23 mouse cellular contexts compared by ENCODE assay signal in the genomic region with DNA sequence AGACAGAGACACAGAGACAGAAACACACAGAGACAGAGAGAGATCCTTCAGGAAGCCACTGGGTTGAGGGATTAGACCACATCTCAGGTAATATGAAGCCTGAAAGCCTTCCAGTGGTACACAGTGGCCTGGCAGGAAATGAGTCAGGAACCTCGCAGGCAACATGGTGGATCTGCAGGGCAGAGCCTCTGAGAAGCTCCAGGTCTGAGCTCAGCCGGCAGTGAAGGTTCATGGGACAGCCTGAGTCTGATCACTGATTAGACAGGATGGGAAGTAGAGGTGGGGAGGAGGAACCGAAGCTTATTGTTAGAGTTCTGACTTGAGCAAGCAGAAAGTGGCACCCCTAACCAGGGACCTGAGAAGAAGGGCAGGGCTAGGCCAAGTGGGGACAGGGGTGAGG. TPM values are rescaled to one million over a fixed set of nuclear protein-coding genes. Genes with fewer than 3 reads are reported as not detected.
DNase-seq lines count a peak whose midpoint lies in the region; ATAC-seq and TF ChIP-seq lines count a peak whose summit lies in the region.
"Had no signal": no experiment of that assay in that cellular context is flagged by ENCODE, and none has a peak within 500 bp of the region (broad histone marks: within the 10 kb centered on the region; RNA-seq: fewer than 3 reads in every experiment).

No protein-coding gene starts in this region.

- peak overlapping the region; percentile 48 for H3K9ac ChIP-seq in MEL (ENCODE audit: control insufficient read depth, low read depth, low read length, poor library complexity, severe bottlenecking)
- H3K9ac ChIP-seq: forebrain, embryonic 13.5 days; forebrain, postnatal 0 days; heart, embryonic 12.5 days; hindbrain, embryonic 14.5 days had no signal

- H3K27me3 ChIP-seq in MEL (ENCODE audit: control insufficient read depth in 1 of 2, insufficient read depth in 2 of 2, low read length in 2 of 2): peaks cover 11 to 13% of the 10 kb centered on the region in 2 experiments
- H3K27me3 ChIP-seq in embryonic facial prominence, embryonic 10.5 days (replicated peaks; ENCODE audit: low read depth, poor library complexity, severe bottlenecking): peaks cover 6% of the 10 kb centered on the region
- H3K27me3 ChIP-seq in hindbrain, embryonic 10.5 days (ENCODE audit: insufficient read depth, poor library complexity, severe bottlenecking): peaks cover 9% of the 10 kb centered on the region; the same call in 1 of the 2 replicates
- H3K27me3 ChIP-seq: forebrain, embryonic 13.5 days; Patski had no signal

- H3K79me2 ChIP-seq in MEL (ENCODE audit: control insufficient read depth, insufficient read depth, low read length, poor library complexity): no peaks in the 10 kb centered on the region

- no peak for TF ChIP-seq RAD21 in MEL (IDR thresholded peaks at IDR 0.05; ENCODE audit: low read depth, low read length)

- 73% methylated on average over 3 of the region's 3 CpGs for WGBS in embryonic facial prominence, embryonic 10.5 days
- WGBS in hindbrain, embryonic 10.5 days: 81% methylated on average over 3 of the region's 3 CpGs

- TF ChIP-seq POLR2A in MEL (IDR thresholded peaks at IDR 0.05; ENCODE audit: control insufficient read depth in 1 of 2, insufficient read depth in 1 of 2, low read depth in 1 of 2, low read length in 2 of 2, poor library complexity in 1 of 2): peak in 1 of 2 experiments; percentile 30; a peak in 1 of 4 replicates

- H3K4me3 ChIP-seq in MEL (ENCODE audit: control insufficient read depth in 1 of 2, insufficient read depth in 1 of 2, low read depth in 2 of 2, low read length in 2 of 2): peak overlapping the region; percentile 30 to 37; a peak in 3 of 4 replicates
- no peak overlapping the region for H3K4me3 ChIP-seq in embryonic facial prominence, embryonic 10.5 days
- H3K4me3 ChIP-seq in hindbrain, embryonic 10.5 days: no peak overlapping the region
- H3K4me3 ChIP-seq: forebrain, embryonic 13.5 days; heart, embryonic 12.5 days had no signal

- peaks cover 0 to 4% of the 10 kb centered on the region in 2 experiments; a peak in 1 of 4 replicates for H3K36me3 ChIP-seq in MEL (ENCODE audit: control insufficient read depth in 1 of 2, insufficient read depth in 2 of 2, low read length in 2 of 2)
- H3K36me3 ChIP-seq in embryonic facial prominence, embryonic 10.5 days (replicated peaks): no peaks in the 10 kb centered on the region
- no peaks in the 10 kb centered on the region for H3K36me3 ChIP-seq in hindbrain, embryonic 10.5 days
- H3K36me3 ChIP-seq: G1E; heart, embryonic 12.5 days had no signal

- peak; percentile 55 for DNase-seq in 3T3-L1 (ENCODE audit: low read depth, low spot score)
- DNase-seq in MEL (ENCODE audit: low read depth, low spot score): peak; percentile 67
- DNase-seq in embryonic facial prominence, embryonic 10.5 days (ENCODE audit: low spot score): no peak
- no peak for DNase-seq in hindbrain, embryonic 10.5 days (ENCODE audit: low spot score)
- no peak for DNase-seq in retina, postnatal 1 day
- DNase-seq in adipocyte (ENCODE audit: low spot score): no peak
- DNase-seq in retina, embryonic 14.5 days (ENCODE audit: low spot score): no peak
- DNase-seq: adrenal gland, adult 8-10 months; adrenal gland, postnatal 36 days; cerebellum, adult 11 months; cerebellum, adult 8-10 months; cerebellum, postnatal 25 days; forebrain, postnatal 0 days; gastrocnemius, postnatal 14 days; heart, postnatal 36 days had no signal

- H3K4me1 ChIP-seq in MEL (ENCODE audit: control insufficient read depth in 1 of 2, insufficient read depth in 2 of 2, low read length in 2 of 2): peaks cover 0 to 10% of the 10 kb centered on the region in 2 experiments; a peak in 2 of 4 replicates
- H3K4me1 ChIP-seq in embryonic facial prominence, embryonic 10.5 days: peaks cover 15% of the 10 kb centered on the region
- H3K4me1 ChIP-seq in hindbrain, embryonic 10.5 days (replicated peaks): peaks cover 19% of the 10 kb centered on the region
- H3K4me1 ChIP-seq: heart, embryonic 12.5 days had no signal

- H3K9me3 ChIP-seq in MEL (replicated peaks; ENCODE audit: insufficient read depth, low read length): no peaks in the 10 kb centered on the region
- H3K9me3 ChIP-seq in embryonic facial prominence, embryonic 10.5 days: no peaks in the 10 kb centered on the region
- no peaks in the 10 kb centered on the region for H3K9me3 ChIP-seq in hindbrain, embryonic 10.5 days
- H3K9me3 ChIP-seq: forebrain, embryonic 13.5 days; G1E; heart, embryonic 12.5 days had no signal

- H3K27ac ChIP-seq in MEL (ENCODE audit: control insufficient read depth, low read depth, low read length): no peak overlapping the region; the same call in 1 of the 2 replicates
- H3K27ac ChIP-seq in embryonic facial prominence, embryonic 10.5 days (replicated peaks): 0 out of 2 replicates have a peak overlapping the region, but pooled peaks have one; percentile 21
- no peak overlapping the region for H3K27ac ChIP-seq in hindbrain, embryonic 10.5 days
- H3K27ac ChIP-seq: forebrain, embryonic 13.5 days; hindbrain, embryonic 14.5 days had no signal

- TF ChIP-seq CTCF in MEL (IDR thresholded peaks at IDR 0.05 in 2 of 3, conservative IDR thresholded peaks at IDR 0.05 in 1 of 3; ENCODE audit: control insufficient read depth in 1 of 3, insufficient read depth in 1 of 3, low read depth in 2 of 3, low read length in 3 of 3, poor library complexity in 1 of 3, severe bottlenecking in 1 of 3): no peak

- no peak for TF ChIP-seq EP300 in MEL (IDR thresholded peaks at IDR 0.05; ENCODE audit: low read depth in 1 of 2, low read length in 2 of 2)

- ATAC-seq in megakaryocyte, adult 5-6 weeks (ENCODE audit: poor library complexity, severe bottlenecking): peak; percentile 41
- ATAC-seq: forebrain, embryonic 13.5 days; forebrain, postnatal 0 days; intestine, embryonic 16.5 days; Patski had no signal

TF ChIP-seq in MEL, 35 proteins besides CTCF, POLR2A, EP300 and RAD21:
- TF ChIP-seq ELF1 (IDR thresholded peaks at IDR 0.05; ENCODE audit: low read depth, low read length) (no peak), UBTF (IDR thresholded peaks at IDR 0.05; ENCODE audit: borderline replicate concordance, insufficient read depth, low read depth, low read length) (no peak), NELFE (IDR thresholded peaks at IDR 0.05; ENCODE audit: low read depth, low read length) (no peak), SMC3 (IDR thresholded peaks at IDR 0.05; ENCODE audit: low read depth, low read length) (no peak), ZMIZ1 (IDR thresholded peaks at IDR 0.05; ENCODE audit: low read depth, low read length) (no peak)

RNA-seq across cellular contexts. Expression of a gene that starts 24.5 kb away (rescaled TPM):
- 37.5 and 54.3 TPM in 2 replicates for total RNA-seq in MEL (2012; rRNA removed)
- polyA plus RNA-seq in MEL (2012; ENCODE audit: insufficient read depth in 1 of 2, insufficient read length in 2 of 2, low read depth in 1 of 2, low replicate concordance in 2 of 2, missing spikeins in 1 of 2): 100 to 1,000 TPM in 1 of 2 experiments, not detected in 1; 100 TPM
- polyA plus RNA-seq in embryonic facial prominence, embryonic 10.5 days (2016; fragmentation: Nextera tagmentation; extraction: Ambion mirVana): 112 and 118 TPM in 2 replicates
- 160 and 172 TPM in 2 replicates for total RNA-seq in megakaryocyte, adult 5-6 weeks (2015)
- total RNA-seq in megakaryocyte, adult 5-6 weeks (2017): 309 and 311 TPM in 2 replicates
- polyA plus RNA-seq in hindbrain, embryonic 10.5 days (2016; fragmentation: Nextera tagmentation; extraction: Ambion mirVana): 75.7 and 110 TPM in 2 replicates

RNA-seq across cellular contexts. Expression of a gene that starts 55.6 kb away (rescaled TPM):
- not detected in 2 replicates for total RNA-seq in MEL (2012; rRNA removed)
- polyA plus RNA-seq in MEL (2012; ENCODE audit: insufficient read depth in 1 of 2, insufficient read length in 2 of 2, low read depth in 1 of 2, low replicate concordance in 2 of 2, missing spikeins in 1 of 2): under 1 TPM in 1 of 2 experiments, not detected in 1; 0.04 TPM
- polyA plus RNA-seq in embryonic facial prominence, embryonic 10.5 days (2016; fragmentation: Nextera tagmentation; extraction: Ambion mirVana): 1.2 TPM in 2 replicates
- total RNA-seq in megakaryocyte, adult 5-6 weeks (2015): 0.36 and 1.0 TPM in 2 replicates
- total RNA-seq in megakaryocyte, adult 5-6 weeks (2017): 0.59 and 1.1 TPM in 2 replicates
- 0.58 and 0.65 TPM in 2 replicates for polyA plus RNA-seq in hindbrain, embryonic 10.5 days (2016; fragmentation: Nextera tagmentation; extraction: Ambion mirVana)
- total RNA-seq: heart, adult 8-10 months; heart, postnatal 36 days had no signal
- polyA plus RNA-seq: G1E had no signal

RNA-seq across cellular contexts. Expression of a gene that starts 56.7 kb away (rescaled TPM):
- total RNA-seq in MEL (2012; rRNA removed): 13,843 and 15,045 TPM in 2 replicates
- 1,000 to 10,000 TPM in 1 of 2 experiments, not detected in 1; 9,058 TPM for polyA plus RNA-seq in MEL (2012; ENCODE audit: insufficient read depth in 1 of 2, insufficient read length in 2 of 2, low read depth in 1 of 2, low replicate concordance in 2 of 2, missing spikeins in 1 of 2)
- polyA plus RNA-seq in embryonic facial prominence, embryonic 10.5 days (2016; fragmentation: Nextera tagmentation; extraction: Ambion mirVana): 1,152 and 1,189 TPM in 2 replicates
- total RNA-seq in megakaryocyte, adult 5-6 weeks (2015): 1,617 and 1,884 TPM in 2 replicates
- total RNA-seq in megakaryocyte, adult 5-6 weeks (2017): 3,108 and 3,204 TPM in 2 replicates
- polyA plus RNA-seq in hindbrain, embryonic 10.5 days (2016; fragmentation: Nextera tagmentation; extraction: Ambion mirVana): 1,078 and 1,182 TPM in 2 replicates

Comparison
In these comparisons a context has a peak if more than half of its experiments do, and no peak if none do; other contexts are left out.
1. DNase-seq: peak in 3T3-L1 (single experiment) and MEL (single experiment); none in embryonic facial prominence, embryonic 10.5 days (single experiment), hindbrain, embryonic 10.5 days (single experiment), retina, postnatal 1 day (single experiment), adipocyte (single experiment) and retina, embryonic 14.5 days (single experiment).
2. H3K4me3 ChIP-seq: peak in MEL (2 of 2); none in embryonic facial prominence, embryonic 10.5 days (single experiment) and hindbrain, embryonic 10.5 days (single experiment).